Mouse (Mus musculus): Measurements from ENCODE around the gene Gfpt2.

DNA sequence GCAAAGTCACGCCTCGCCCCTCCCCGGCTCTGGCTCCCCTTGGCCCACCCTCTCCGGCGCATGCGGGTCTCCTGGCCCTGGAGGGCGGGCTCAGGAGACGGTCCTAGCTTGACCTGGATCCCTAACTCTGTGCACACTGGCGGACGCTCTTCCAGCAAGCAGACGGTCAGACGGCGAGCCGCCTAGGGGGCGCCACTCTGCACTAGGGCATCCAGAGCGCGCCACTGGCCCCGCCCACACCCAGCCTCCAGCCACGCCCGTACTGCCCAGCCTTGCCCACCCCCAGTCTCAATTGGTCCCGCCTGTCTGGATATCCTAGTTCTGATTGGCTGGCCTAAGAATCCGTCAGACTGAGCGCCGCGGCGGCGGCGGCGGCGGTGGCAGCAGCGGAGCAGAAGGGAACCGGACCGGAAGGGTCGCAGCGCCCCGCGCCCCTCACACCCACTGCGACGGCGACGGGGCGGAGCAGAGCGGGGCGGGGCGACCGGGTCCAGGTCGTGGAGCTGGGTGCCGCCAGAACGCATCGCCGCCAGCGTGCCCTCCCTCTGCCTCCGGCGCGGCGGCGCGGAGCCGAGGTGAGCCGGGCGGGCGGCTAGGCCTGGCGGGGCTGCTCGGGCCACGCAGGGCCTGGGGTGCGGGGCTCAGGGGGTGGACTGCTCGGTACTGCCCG, 52.6 kb downstream of the Gfpt2 start, which contains the start of gene Mapk9:
- TF ChIP-seq CTCF (conservative IDR thresholded peaks at IDR 0.05; ENCODE audit: low read length): peak; percentile 25
- no peak for TF ChIP-seq NANOG (IDR thresholded peaks at IDR 0.05; ENCODE audit: borderline replicate concordance, low read length)
